Mouse (Mus musculus) v-Abl transformed pro-B cells (cell line): ENCODE data around the gene Slit2.

Source experiments
- in situ Hi-C, 2 experiments: fragments of 400-800 bp; cut with MboI; formaldehyde crosslinking; loops; one replicate each; pipeline ENCODE4 v1.15.1; 2025; ENCODE audit not compliant: unreplicated experiment in 2 of 2

The Slit2 gene

DNA sequence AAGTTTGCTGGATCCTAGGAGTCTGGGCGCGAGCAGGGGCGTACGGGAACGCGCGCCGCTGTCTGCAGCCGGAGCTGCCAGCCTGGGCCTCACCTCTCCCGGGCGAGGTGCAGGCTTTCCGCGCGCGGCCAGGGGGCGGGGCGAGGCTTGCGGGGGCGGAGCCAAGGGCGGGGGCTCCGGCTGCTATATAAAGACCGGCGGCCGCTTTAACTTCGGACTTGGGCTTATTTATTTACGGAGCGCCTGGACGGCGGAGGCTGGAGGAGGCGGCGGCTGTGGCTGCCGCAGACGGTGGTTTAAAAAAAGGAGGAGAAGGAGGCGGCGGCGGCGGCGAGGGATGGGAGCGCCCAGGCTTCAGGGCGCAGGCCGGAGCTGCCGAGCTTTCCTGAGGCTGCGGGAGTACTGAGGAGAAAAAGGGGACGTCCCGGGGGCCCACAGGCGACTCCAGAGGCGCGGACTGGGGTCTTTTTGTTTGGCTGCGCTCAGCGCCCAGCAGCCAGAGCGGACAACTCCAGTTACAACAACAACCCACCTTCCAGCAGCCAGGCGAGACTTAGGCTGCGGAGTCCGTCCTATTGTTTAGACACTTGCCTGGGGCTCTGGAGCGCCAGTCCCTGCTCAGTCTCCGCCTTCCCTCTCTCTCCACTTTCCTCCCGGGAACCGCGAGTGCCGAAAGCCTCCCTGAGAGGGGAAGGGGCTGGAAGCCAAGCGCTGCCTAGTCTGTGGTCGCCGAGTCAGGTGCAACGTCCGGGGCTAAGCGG lies at the start of gene Slit2:
TSS of gene Slit2 (plus strand) at position 198 of the 761 bp plus-strand sequence.
- in situ Hi-C loops = no loop called here

GRCm38 (mm10) chr5:47938586-47939372 lies 44.2 kb upstream of the Slit2 start:
- in situ Hi-C loops = no loop called here

DNA sequence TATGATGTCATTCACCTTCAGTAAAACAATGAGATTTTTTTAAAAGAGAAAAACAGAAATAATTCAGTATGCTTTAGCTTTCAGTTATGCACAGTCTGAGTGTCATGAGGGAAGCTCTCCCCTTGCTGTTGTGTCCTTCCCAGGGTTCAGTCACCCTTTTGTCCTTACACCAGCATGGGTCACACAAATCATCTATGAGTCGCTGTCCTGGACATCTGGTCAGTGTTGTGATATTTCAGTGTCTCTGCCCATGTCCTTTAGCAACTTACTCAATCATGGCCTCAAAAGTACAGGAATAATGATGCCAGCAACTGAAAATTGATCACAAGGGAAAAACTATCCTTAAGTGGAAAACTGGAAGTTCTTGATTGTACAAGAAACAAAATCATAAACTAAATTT lies 26.5 kb upstream of the Slit2 start:
- in situ Hi-C loops = no loop called here

DNA sequence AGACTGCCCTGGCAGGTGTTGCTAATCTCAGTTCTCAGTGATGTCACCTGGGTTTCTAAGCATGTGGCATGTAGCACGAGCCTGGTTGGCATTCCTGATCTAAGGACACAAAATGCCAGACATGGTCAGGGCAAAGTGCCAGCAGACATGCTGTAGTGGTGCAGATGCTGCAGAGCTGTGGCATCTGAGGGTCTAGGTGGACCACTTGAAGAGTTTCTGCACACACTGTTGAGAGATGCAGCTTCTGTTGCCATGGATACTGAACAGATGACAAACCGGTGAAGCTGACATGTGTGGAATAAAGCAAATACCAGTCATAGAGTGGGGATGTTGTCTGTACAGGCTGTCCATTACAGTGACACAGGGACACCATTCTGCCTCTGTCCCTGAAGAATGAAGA lies 7.1 kb upstream of the Slit2 start:
- in situ Hi-C loops = no loop called here

GRCm38 (mm10) chr5:47979371-47979770 lies 3.6 kb upstream of the Slit2 start:
- in situ Hi-C loops = no loop called here

DNA sequence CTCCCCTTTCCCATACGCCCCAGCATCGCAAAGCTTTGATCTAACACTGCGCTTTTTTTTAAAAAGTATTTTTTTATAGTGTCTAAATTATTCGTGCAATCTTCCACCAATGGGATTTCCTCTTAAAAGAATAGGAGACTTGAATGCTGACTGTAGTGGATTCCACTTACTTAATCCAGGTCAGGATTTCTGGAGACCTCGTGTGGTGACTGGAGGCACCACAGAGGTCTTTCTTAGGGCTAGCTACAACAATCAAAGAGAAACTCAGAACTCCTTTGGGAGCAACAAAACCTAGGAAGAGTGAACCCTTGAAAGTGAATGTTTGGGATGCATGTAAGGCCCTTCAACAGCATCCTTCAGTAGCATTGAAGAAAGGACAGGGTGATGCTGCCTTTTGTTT lies 2.5 kb upstream of the Slit2 start:
- in situ Hi-C loops = no loop called here

GRCm38 (mm10) chr5:47981951-47982350 lies 987 bp upstream of the Slit2 start:
- in situ Hi-C loops = no loop called here

- in situ Hi-C loops = no loop called here
These were observed 1.0 kb downstream of the Slit2 start for GRCm38 (mm10) chr5:47983746-47984583.

DNA sequence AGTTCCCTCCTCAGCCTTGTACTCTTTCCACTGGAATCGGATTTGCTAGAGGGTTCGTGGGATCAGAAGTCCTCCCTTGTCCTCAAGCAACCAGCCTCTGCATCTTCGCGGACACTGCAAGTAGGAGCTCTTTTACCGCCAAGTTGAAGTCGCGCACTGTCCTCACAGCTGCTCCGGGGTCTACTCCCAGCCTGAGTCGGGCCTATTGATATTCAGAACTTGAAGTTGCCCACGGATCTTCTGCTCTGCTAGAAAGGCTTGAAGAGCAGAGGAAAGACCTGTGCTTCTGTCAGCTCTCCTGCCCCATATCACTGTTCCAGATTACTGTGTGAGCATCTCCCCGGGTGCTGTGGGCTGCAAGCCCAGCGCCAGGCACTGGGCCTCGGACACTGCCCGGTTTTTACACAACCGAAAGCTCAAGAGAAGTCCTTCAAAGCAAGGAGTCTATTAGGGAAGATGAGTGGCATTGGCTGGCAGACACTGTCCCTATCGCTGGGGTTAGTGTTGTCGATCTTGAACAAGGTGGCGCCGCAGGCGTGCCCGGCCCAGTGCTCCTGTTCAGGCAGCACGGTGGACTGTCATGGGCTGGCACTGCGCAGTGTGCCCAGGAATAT lies 1.8 kb downstream of the Slit2 start:
- in situ Hi-C loops = no loop called here

GRCm38 (mm10) chr5:47985198-47985631 lies 2.3 kb downstream of the Slit2 start:
- in situ Hi-C loops = no loop called here

DNA sequence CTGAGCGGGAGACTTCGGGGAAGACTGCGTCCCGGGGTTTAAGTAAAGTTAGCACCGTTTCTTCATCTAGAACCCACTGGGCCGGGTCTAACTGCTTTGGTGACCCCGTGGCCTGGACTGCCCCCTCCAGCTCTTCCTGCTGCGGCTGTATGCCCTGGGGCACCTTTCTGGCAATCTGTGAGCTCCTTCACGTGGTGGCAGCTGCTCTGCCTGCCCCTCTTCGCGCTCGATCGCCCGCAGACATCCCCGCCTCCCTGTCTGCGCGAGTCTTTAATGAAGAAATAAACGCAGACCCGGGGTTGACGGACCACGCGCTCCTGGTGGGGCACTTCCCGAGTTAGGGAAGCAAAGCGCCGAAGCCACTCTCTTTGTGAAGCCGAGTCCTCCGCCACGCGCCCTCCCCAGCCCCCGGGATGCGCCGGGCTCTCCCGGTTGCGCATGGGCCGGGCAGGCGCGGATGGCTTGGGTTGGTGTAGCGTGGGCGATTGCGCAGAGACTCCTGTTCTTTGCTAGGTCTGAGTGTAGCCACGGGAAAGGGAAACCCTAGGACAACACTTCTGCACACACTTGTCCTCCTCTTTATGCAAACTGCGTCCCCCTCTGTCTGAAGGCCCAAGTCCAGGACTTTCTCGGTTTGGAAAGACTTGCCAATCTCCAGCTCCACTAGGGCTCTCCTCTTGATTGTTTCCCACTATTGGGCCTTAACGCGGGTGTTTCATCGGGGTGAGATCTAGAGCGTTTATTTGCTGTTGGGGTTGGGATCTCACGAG lies 3.1 kb downstream of the Slit2 start:
- in situ Hi-C loops = no loop called here

DNA sequence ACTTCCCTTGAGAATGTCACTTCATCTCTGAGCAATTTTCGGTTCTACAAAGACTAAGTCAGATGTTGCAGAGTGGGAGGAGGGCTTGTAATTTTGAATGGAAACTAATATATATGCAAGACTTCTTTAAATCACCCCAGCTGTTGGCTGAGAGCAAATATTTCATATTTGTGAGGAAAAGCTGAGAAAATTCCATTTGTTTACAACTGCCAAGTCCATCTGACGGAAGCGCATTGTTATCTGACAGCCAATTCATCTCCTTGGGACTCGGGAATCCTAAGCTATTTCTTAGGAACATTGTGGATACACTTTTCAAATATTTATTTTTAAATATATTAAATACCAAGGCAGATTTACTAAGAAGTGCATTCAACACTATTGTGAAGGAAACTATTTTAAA lies 8.0 kb downstream of the Slit2 start:
- in situ Hi-C loops = no loop called here

- in situ Hi-C loops = no loop called here
These were observed 20.9 kb downstream of the Slit2 start for GRCm38 (mm10) chr5:48003708-48004415.

- in situ Hi-C loops = no loop called here
These were observed 22.6 kb downstream of the Slit2 start for GRCm38 (mm10) chr5:48005533-48005932.

GRCm38 (mm10) chr5:48006059-48006458 lies 23.1 kb downstream of the Slit2 start:
- in situ Hi-C loops = no loop called here

DNA sequence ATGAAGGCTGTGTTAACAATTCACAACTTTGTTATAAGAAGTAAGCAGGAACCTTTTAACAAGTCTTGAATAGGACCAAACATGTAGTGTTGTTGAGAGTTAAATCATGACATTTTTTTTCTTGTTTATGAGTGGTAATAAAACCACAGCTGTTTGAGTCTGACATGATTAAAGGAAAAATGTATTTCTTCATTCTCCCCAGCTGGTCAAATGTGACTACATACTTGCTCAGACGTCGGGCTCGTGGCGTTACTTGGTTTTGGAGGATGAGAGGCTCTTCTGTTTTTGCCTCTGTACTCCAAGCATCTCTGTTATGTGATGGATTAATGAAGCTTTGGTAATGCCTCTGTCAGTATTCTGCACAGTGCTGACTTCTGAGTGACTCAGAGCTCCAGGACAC lies 40.5 kb downstream of the Slit2 start:
- in situ Hi-C loops = no loop called here

DNA sequence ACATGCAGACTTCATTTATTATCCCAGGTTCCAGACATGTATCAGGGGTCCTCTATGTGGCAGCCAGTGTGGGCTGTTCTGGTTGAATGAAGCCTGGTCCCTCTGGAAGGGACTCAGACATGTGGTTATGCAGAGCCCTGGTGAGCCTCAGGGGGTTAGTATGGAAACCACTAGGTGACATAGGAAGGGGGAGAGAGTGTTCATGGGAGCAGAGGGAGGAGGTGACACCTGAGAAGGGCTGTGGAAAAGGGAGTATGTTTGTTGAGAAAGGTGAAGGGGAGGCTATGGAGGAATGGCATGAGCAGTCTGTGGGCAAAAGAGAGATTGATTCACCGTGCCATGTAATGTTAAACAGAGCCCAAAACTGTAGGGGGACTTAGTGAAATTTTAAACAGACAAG lies 51.9 kb downstream of the Slit2 start:
- in situ Hi-C loops = no loop called here

GRCm38 (mm10) chr5:48038033-48038432 lies 55.1 kb downstream of the Slit2 start:
- in situ Hi-C loops = no loop called here

GRCm38 (mm10) chr5:48048986-48049751 lies 66.2 kb downstream of the Slit2 start:
- in situ Hi-C loops = no loop called here
